Mouse (Mus musculus) liver, postnatal 0 days (tissue): ENCODE measurements around the gene Pafah1b2.

Source experiments
- CTCF ChIP-seq: sonication (generic); IDR thresholded peaks from 2 replicates; pipeline ENCODE4 v1.5.1; 2016; ENCODE audit warnings: antibody characterized with exemption, low read depth
- EP300 ChIP-seq: IDR thresholded peaks from 2 replicates; pipeline ENCODE4 v1.6.1; 2016; ENCODE audit warnings: antibody characterized with exemption, low read depth, mild to moderate bottlenecking

DNA sequence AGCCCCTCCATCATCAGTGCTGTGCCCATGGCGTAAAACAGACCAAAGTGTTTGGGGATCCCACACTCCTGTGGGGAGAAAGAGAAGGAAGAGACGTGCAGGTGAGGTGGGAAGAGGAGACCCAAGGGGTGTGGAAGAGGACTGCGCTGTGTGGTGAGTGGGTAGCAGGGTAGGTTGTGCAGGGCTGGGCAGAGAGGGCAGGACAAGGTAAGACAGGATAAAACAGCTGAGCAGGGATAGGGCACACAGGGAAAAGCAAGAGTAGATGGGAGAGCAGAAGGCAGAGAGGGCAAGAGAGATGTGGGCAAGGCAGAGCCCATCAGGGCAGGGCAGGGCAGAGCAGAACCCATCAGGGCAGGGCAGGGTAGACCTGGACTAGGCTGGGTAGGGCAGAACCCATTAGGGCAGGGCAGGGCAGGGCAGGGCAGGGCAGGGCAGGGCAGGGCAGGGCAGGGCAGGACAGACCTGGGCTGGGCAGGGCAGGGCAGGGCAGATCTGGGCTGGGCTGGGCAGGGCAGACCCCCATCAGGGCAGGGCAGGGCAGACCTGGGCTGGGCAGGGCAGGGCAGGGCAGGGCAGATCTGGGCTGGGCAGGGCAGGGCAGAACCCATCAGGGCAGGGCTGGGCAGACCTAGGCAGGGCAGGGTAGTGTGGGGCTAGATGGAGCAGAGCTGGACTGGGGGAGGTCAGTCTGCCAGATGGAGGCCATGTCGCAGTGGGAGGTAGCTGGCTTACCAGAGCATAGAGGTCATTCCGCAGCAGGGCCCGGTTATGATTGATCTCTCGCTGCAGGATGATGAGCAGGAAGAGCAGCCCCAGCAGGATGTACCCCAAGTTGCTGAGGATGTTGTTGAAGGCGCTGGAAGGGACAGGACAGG lies 68.6 kb downstream of the Pafah1b2 start:
- TF ChIP-seq CTCF (no peak), EP300 (no peak)
